Mouse (Mus musculus) testis, adult 10 weeks (tissue): Measurements from ENCODE around the gene Rcan1. TPM values are rescaled to one million over a fixed set of nuclear protein-coding genes. Genes with fewer than 3 reads are reported as not detected.

Experiments used
- polyA plus RNA-seq: library from polyadenylated mRNA; stranded (reverse); fragments of 350-450 nt; fragmentation: Illumina TruSeq; extraction: RNeasy Lipid Tissue Mini Kit (QIAGEN cat#74804); gene quantifications from one replicate; pipeline ENCODE4 v1.2.3, GENCODE M21; 2014; ENCODE audit warnings: low read depth, low replicate concordance

Rcan1 gene
- polyA plus RNA-seq: 10.3 TPM

DNA sequence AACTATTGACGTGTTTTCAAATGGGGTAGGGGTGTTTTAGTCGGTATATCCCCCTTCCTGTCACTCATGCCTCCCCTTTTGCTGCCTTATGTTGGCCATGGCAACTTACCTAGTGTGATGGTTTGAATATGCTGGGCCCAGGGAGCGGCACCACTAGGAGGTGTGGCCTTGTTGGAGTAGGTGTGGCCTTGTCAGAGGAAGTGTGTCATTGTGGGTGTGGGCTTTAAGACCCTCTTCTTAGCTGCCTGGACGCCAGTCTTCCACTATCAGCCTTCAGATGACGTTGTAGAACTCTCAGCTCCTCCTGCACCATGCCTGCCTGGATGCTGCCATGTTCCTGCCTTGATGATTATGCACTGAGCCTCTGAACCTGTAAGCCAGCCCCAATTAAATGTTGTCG is at the start of gene Rcan1:
Gene Rcan1, minus strand, starts transcription at position 162 of the 400 bp plus-strand sequence.

GRCm38 (mm10) chr16:92485436-92485835 is 14.8 kb upstream of the Rcan1 start, which contains the start of gene Clic6:
TSS of gene Clic6 (plus strand) at chr16:92485736.

GRCm38 (mm10) chr16:92359229-92359628 is 111.4 kb downstream of the Rcan1 start, which contains the start of gene Kcne1:
TSS of gene Kcne1 (minus strand) at chr16:92359468.

Other genes with a start within 250 kb of the Rcan1 start
- gene Kcne2, start 178.5 kb downstream of the Rcan1 start, polyA plus RNA-seq: not detected
- gene Smim11, start 169.6 kb downstream of the Rcan1 start, polyA plus RNA-seq: 25.0 TPM
- gene Fam243, start 149.4 kb downstream of the Rcan1 start, polyA plus RNA-seq: 160 TPM
- gene Kcne1, start 111.4 kb downstream of the Rcan1 start, polyA plus RNA-seq: not detected
- gene Clic6, start 14.9 kb upstream of the Rcan1 start, polyA plus RNA-seq: 3.0 TPM